Mouse (Mus musculus) myocyte (in vitro differentiated cells): ENCODE data around the gene Slc22a23.

ENCODE experiments used
- MYOD1 ChIP-seq, 3 experiments: IDR thresholded peaks; one replicate each; pipeline ENCODE4 v1.6.1; 2011; ENCODE audit warnings: control low read depth in 2 of 3, low read depth in 2 of 3, mild to moderate bottlenecking in 2 of 3, moderate library complexity in 1 of 3; ENCODE audit not compliant: insufficient read length in 2 of 3, control insufficient read depth in 1 of 3
- POLR2A ChIP-seq: IDR thresholded peaks from one replicate; pipeline ENCODE4 v1.6.1; 2011; ENCODE audit warnings: low read depth, mild to moderate bottlenecking, control low read depth, moderate library complexity; ENCODE audit not compliant: insufficient read length
- SRF ChIP-seq: IDR thresholded peaks from one replicate; pipeline ENCODE4 v1.6.1; 2011; ENCODE audit warnings: low read depth; ENCODE audit not compliant: control insufficient read depth, insufficient read length
- TCF12 ChIP-seq: IDR thresholded peaks from one replicate; pipeline ENCODE4 v1.6.1; 2011; ENCODE audit warnings: mild to moderate bottlenecking, control low read depth; ENCODE audit not compliant: poor library complexity, insufficient read depth, severe bottlenecking

DNA sequence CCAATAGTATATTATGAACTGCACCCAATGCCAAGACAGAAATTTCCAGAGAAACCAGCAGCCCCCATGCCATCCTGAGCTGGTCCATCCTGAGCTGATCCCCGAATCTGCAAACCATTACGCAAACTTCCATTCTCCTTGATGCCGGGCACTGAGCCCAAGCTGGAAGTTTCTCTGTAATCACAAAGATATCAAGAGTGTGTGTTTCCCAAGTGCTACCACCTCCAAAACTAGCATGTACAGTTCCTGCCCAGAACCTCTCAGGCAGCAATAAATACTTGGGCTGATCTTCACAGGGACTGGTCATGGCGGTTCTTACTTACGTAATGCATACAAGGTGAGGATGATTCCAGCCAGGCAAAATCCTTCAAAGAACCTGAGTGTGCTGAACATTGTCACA is 46.3 kb downstream of the Slc22a23 start:
- no peak for TF ChIP-seq MYOD1 (IDR thresholded peaks at IDR 0.05; ENCODE audit: control insufficient read depth in 1 of 3, insufficient read length in 2 of 3, low read depth in 2 of 3)
- TF ChIP-seq TCF12 = no peak
- TF ChIP-seq POLR2A = no peak
- no peak for TF ChIP-seq SRF
